Mouse (Mus musculus): ENCODE measurements around the gene Tesc.
A peak's percentile ranks its signal among the peaks of the same experiment; 100 is the strongest.

The Tesc gene

GRCm38 (mm10) chr5:118044907-118045306 lies 17.4 kb downstream of the Tesc start:
- no peak for DNase-seq (ENCODE audit: low spot score in 2 of 2)

DNA sequence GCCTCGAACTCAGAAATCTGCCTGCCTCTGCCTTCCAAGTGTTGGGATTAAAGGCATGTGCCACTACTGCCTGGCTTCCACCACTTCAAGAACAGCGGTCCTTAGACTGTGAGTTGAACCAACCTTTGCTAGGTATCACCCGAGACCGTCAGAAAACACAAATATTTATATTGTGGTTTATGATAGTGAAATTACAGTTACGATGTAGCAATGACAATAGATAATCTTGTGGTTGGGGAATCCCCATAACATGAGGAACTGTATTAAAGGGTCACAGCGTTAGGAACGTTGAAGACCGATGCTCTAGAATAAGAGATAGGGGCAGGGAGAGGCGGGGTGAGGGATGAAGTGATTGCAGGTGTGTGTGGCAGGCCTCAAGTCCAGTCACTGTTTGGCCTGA lies 17.8 kb downstream of the Tesc start:
- DNase-seq (ENCODE audit: low spot score in 2 of 2), result no peak

GRCm38 (mm10) chr5:118047091-118047757 lies 19.7 kb downstream of the Tesc start:
- DNase-seq (ENCODE audit: low spot score in 2 of 2), result no peak

DNA sequence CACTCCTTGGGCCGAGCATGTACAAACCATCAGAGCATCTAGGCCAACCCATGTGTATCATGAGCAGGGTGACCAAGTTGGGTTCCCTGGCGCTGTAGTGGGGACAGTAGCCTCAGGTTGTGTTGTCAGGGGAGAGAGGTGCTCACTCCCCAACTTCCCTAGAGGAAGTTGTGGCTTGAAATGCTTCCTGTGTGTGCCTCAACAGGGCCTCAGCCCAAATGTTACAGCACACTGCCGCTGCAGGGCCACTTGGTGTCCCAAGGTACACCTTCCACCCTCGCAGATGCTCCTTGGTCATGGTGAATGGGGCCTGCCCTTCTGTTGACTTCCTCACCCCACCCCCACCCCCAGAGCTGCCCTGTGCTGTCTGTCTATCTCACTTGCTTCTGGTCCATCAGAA lies 20.9 kb downstream of the Tesc start:
- no peak for DNase-seq (ENCODE audit: low spot score in 2 of 2)

GRCm38 (mm10) chr5:118048928-118049327 lies 21.4 kb downstream of the Tesc start:
- no peak for DNase-seq (ENCODE audit: low spot score in 2 of 2)

DNA sequence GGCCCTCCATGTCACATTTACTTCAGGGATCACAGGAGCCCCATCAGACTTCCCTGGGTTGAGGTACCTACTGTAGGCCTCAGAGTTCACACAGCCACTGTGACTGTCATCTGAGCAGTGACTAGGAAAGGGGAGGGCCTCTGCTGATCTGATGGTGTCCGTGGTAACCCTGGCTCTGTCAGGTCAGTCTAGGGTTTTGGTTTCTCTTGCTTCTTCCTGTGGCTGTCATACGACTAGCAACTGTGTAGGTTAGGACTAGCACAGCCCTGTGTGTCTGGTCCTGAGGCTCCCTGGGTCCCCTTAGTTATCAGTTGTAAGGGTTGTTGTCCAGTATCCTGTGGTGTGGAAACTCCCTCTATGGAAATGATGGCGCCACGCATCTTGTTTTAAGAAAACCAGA lies 23.2 kb downstream of the Tesc start:
- DNase-seq (ENCODE audit: low spot score in 2 of 2), result no peak

DNA sequence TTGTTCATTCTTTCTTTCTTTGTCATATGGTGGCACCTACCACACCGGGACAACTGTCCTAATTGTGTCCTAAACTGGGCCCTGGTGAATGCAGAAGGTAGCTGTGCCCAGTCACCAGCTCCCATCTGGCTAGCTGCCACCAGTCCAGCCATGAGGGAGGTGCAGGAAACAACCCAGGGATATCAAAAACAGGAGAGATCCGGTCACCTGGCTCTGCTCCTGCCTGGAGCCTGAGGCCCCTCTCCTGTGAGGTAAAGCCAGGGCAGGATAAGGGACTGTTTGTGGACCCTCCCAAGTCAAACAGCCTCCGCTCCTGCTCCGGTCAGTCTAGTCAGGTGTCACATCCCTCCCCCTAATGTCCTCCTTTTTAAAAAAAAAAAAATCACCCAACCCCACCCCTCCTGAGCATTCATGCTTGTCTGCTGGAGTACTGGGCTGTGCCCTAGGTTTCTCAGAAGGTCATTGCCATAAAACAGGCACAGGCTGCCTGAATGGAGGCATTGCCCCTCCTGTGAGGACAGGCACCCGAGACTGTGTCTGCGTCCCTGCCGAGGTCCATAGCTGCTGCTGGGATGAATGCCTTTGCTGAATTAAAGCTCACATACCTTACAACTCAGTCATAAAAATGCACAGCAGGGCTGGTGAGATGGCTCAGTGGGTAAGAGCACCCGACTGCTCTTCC lies 24.6 kb downstream of the Tesc start:
- no peak for DNase-seq (ENCODE audit: low spot score in 2 of 2)

- DNase-seq (ENCODE audit: low spot score in 2 of 2), result no peak
Observed at GRCm38 (mm10) chr5:118053205-118053604, 25.7 kb downstream of the Tesc start.

DNA sequence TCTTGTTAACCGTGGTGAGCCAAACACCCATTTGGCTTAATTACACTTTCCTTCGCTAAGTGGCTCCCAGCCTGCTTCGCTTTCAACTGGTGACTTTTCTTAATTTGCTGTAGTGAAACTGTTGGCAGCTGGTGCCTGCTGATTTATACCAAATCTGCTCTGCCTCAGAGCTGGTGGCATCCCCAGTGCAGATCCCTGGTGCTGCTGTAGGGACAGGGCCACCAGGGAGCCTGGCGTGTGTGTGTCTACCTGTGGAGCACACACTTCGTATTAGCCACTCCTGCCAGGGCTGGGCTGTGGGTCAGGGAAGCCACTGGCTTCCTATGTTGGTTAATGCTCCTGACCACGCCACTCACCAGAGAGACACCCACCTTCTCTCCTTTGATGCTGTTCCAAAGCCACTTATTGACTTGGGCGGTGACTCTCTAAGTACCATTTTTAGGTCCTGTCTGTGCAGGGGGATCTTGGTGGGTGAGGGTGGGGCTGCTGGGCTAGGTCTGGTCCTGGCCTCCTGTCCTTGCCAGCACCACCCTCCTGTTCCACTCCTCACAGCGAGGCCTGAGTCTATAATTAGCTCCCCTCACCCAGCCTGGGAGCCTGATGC lies 30.1 kb downstream of the Tesc start:
- DNase-seq (ENCODE audit: low spot score in 2 of 2), result no peak

DNA sequence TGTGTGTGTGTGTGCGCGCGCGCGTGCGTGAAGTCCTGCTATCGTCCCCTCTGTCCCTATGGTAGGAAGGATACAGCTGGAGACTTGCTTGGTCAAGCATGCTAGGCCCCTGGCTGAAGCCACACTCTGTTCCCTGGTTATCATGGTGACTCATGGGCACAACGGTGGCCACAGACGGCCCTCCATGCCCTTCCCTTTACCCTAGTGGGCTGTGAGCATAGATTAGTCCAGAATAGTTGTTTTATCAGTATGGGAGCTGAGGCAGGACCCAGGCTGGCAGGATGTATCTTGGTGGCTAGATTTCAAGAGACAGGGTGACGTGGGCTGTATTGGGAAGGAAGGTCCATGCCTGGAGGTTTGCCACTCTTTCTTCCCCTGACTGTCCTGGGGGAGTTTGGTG lies 31.3 kb downstream of the Tesc start:
- no peak for DNase-seq (ENCODE audit: low spot score in 2 of 2)

DNA sequence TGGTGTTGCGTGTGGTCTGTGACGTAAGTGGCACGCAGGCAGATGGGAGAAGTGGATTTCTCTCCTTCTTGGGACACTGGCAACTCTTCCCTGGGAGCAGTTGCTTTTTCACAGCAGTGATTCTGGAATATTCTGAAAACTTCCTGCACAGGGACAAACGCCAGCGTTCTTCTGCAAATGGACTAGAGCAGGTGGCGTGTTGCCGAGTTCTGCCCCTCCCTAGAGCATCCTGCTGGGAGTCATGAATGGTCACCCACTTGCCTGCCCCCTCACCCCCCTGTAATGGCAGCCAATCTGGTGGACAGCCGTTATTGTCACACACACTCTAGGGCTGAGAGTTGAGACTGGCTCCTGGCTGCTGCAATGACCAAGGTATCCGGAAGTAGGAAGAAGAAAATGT lies 32.1 kb downstream of the Tesc start:
- DNase-seq (ENCODE audit: low spot score in 2 of 2), result no peak

GRCm38 (mm10) chr5:118061391-118061790 lies 33.8 kb downstream of the Tesc start:
- DNase-seq (ENCODE audit: low spot score in 2 of 2), result no peak

DNA sequence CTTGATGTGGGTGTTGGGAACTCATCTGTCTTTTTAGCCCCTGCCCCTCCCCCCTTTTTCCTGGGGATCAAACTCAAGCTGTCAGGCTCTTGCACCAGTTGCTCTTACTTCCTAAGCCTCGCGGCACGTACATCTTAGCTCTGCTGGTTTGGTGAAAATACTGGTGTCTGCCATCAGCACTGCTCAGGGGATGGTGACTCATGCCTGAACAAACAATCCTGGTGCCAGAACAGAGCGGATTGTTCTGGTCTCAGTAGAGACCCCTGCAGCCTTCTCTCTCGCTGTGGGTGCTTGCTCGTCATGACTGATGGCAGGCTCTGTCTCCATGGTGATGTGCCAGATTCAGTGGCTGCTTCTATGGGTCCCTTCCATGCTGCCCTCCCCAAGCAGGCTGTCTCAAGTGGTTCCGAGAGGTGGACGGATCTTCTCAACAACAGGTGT lies 35.7 kb downstream of the Tesc start:
- DNase-seq (ENCODE audit: low spot score in 2 of 2), result no peak

DNA sequence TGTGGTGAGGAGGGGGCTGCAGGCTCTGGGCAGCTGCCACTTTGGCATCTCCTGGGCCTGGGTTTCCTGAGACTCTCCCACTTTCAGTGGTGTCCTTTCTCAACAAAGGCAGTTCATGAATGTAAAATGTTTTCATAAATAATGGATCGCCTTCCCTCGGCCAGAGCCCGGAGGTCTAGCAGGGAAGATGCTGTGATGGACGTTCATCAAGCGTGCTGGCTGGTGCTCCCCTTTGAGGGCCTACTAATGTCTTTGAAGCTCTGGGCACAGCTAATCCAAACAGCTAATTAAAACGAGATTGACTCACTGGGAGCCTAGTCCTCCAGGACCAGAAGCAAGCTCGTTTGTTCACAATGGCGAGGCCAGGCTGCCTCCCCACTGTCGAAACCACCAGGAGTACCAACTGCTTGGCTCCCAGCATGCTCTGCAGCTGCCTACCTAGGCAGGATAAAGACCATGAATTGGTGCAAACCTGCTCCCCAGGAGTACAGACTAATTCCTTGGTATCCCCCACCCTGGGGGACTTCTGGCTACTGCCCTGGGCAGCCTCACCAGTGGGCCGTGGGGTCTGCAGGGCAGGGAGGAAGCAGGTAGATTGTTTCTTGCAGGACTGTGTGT lies 36.9 kb downstream of the Tesc start:
- DNase-seq (ENCODE audit: low spot score in 2 of 2), result no peak

- no peak for DNase-seq (ENCODE audit: low spot score in 2 of 2)
Observed at GRCm38 (mm10) chr5:118065516-118066255, 38.1 kb downstream of the Tesc start.

GRCm38 (mm10) chr5:118066828-118067227 lies 39.3 kb downstream of the Tesc start:
- DNase-seq (ENCODE audit: low spot score in 2 of 2), result peak; percentile 60 to 83

- no peak for DNase-seq (ENCODE audit: low spot score in 2 of 2)
Observed at GRCm38 (mm10) chr5:118067572-118067971, 40.0 kb downstream of the Tesc start.

DNA sequence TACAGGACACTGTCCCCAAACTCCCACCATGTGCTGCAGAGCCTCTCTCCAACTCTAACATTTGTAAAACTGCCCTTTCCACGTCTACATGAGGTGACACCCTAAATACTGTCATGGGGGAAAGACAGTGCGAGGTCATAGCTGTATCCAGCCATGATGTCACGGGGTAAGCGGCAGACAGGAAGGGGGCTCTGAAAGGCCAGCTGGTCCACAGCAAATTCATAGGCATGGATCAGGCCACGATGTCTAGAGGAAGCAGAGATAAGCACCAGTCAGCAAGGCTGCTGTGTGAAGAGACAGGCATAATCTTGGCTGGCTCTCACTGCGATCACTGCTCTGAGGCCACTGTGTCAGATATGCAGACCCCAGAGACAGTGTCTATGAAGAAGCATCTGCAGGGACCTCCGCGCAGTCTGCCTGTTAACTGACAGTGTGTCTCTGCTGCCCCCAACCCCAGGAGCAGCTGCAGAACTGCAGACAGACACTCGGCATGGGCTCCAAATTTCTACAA lies 40.5 kb downstream of the Tesc start:
- no peak for DNase-seq (ENCODE audit: low spot score in 2 of 2)

- DNase-seq (ENCODE audit: low spot score in 2 of 2), result peak in 1 of 2 experiments; percentile 36
Observed at GRCm38 (mm10) chr5:118069315-118069714, 41.8 kb downstream of the Tesc start.

GRCm38 (mm10) chr5:118071766-118072165 lies 44.2 kb downstream of the Tesc start:
- no peak for DNase-seq (ENCODE audit: low spot score in 2 of 2)

GRCm38 (mm10) chr5:118073213-118073773 lies 45.8 kb downstream of the Tesc start:
- DNase-seq (ENCODE audit: low spot score in 2 of 2), result no peak
